Mouse (Mus musculus): ENCODE measurements at regions not wholly inside any gene's neighbourhood (a gene's known extent, or its start where the extent isn't known, plus 50 kb on each side); places are given as distances from the start of the nearest gene placed in this dataset.

DNA sequence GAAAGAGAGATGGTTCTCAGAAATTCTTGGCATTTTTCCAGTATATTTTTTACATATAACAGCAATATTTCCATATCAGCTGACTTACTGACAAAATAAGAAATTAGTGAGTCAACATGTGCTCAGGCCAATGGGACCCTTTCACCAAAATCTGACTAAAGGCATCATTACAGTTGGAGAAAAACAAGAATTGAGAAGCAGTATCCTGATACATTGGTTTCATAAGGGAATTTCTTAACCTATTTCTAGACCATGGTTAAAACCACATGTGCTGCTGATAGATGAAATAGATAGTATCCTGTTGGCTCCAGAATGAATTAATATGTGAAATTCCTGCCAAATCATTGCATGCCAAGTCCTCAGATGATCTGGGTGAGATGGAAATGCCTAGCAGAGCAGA, 114.1 kb upstream of the 9330182O14Rik start:
- TF ChIP-seq POLR2A (IDR thresholded peaks at IDR 0.05; ENCODE audit: insufficient read depth, low read depth, low read length) (no peak), CTCF (IDR thresholded peaks at IDR 0.05) (no peak), EP300 (IDR thresholded peaks at IDR 0.05; ENCODE audit: insufficient read depth, low read depth, low read length) (no peak)
